Mouse (Mus musculus) lung, postnatal 0 days (tissue): ENCODE measurements around the gene Map4k5. TPM values are rescaled to one million over a fixed set of nuclear protein-coding genes. Genes with fewer than 3 reads are reported as not detected.

Experiments
- ATAC-seq: fragments of 200-750 bp; cut with Nextera tagmentation; 2 replicates; pipeline ENCODE4 v1.8.0; 2017; ENCODE audit warnings: moderate library complexity
- DNase-seq: peaks from one replicate; pipeline ENCODE4 v3.0.0-alpha.2; 2016; ENCODE audit warnings: low spot score
- H3K27ac ChIP-seq: fragments of 300-500 bp; sonication (generic); 2 replicates; pipeline ENCODE4 v1.5.1; 2014; ENCODE audit warnings: antibody characterized with exemption, mild to moderate bottlenecking, low read length, mixed read lengths
- H3K27me3 ChIP-seq: fragments of 300-500 bp; sonication (generic); replicated peaks from 2 replicates; pipeline ENCODE4 v1.6.1; 2014; ENCODE audit warnings: low read length, mixed read lengths; ENCODE audit not compliant: insufficient read depth
- H3K36me3 ChIP-seq: fragments of 300-500 bp; sonication (generic); 2 replicates; pipeline ENCODE4 v1.6.1; 2014; ENCODE audit warnings: low read length, mixed read lengths; ENCODE audit not compliant: insufficient read depth
- H3K4me1 ChIP-seq: fragments of 300-500 bp; sonication (generic); 2 replicates; pipeline ENCODE4 v1.6.1; 2014; ENCODE audit warnings: antibody characterized with exemption, low read depth, low read length, mixed read lengths; ENCODE audit not compliant: insufficient read depth
- H3K4me2 ChIP-seq: fragments of 300-500 bp; sonication (generic); replicated peaks from 2 replicates; pipeline ENCODE4 v1.6.1; 2014; ENCODE audit warnings: low read depth, mild to moderate bottlenecking, low read length, moderate library complexity, mixed read lengths
- H3K4me3 ChIP-seq: fragments of 300-500 bp; sonication (generic); 2 replicates; pipeline ENCODE4 v1.5.1; 2014; ENCODE audit warnings: low read depth, low read length
- H3K9ac ChIP-seq: fragments of 300-500 bp; sonication (generic); replicated peaks from 2 replicates; pipeline ENCODE4 v1.6.1; 2014; ENCODE audit warnings: low read depth, mild to moderate bottlenecking
- H3K9me3 ChIP-seq: fragments of 300-500 bp; sonication (generic); 2 replicates; pipeline ENCODE4 v1.6.1; 2016; ENCODE audit warnings: low read length, mixed read lengths
- CTCF ChIP-seq: IDR thresholded peaks from 2 replicates; pipeline ENCODE4 v1.5.1; 2016; ENCODE audit warnings: antibody characterized with exemption, mild to moderate bottlenecking
- EP300 ChIP-seq: IDR thresholded peaks from 2 replicates; pipeline ENCODE4 v1.6.1; 2016; ENCODE audit warnings: antibody characterized with exemption, mild to moderate bottlenecking, control low read depth
- WGBS: fragments of 180-500 bp; shearing (Covaris S2); extraction: QIAGEN DNeasy Blood & Tissue Kit; methylation state at CpG from one replicate; pipeline ENCODE4 v1.1.7; 2014; 5-methylcytosine and 5-hydroxymethylcytosine counted together
- polyA plus RNA-seq: library from polyadenylated mRNA; unstranded; fragments of >200 nt; fragmentation: Nextera tagmentation; extraction: Ambion mirVana; gene quantifications from 2 replicates; pipeline ENCODE4 v1.2.1, GENCODE M21; 2015

Gene Map4k5
- polyA plus RNA-seq, 1 experiment from 2014 or later: 20.6 TPM

GRCm38 (mm10) chr12:69890476-69890875 lies 2.5 kb downstream of the Map4k5 start:
- Histone ChIP-seq H3K36me3 (no peaks in the 10 kb centered on the region), H3K4me1 (peaks cover 5% of the 10 kb centered on the region; the same call in 1 of the 2 replicates), H3K27ac (peak overlapping the region; percentile 52), H3K9me3 (no peaks in the 10 kb centered on the region), H3K4me2 (peak overlapping the region; percentile 71), H3K4me3 (no peak overlapping the region), H3K9ac (no peak overlapping the region), H3K27me3 (no peaks in the 10 kb centered on the region)
- DNase-seq (peak; percentile 39), ATAC-seq (no peak)
- TF ChIP-seq CTCF (no peak), EP300 (no peak)
- WGBS: 10% methylated on average over 5 of the region's 5 CpGs

GRCm38 (mm10) chr12:69890051-69890450 lies 2.9 kb downstream of the Map4k5 start:
- TF ChIP-seq CTCF (no peak), EP300 (no peak)
- Histone ChIP-seq H3K4me1 (peaks cover 5% of the 10 kb centered on the region; the same call in 1 of the 2 replicates), H3K27ac (peak overlapping the region; percentile 52), H3K27me3 (no peaks in the 10 kb centered on the region), H3K9ac (no peak overlapping the region), H3K36me3 (no peaks in the 10 kb centered on the region), H3K4me3 (no peak overlapping the region), H3K9me3 (no peaks in the 10 kb centered on the region), H3K4me2 (peak overlapping the region; percentile 71)
- 45% methylated on average over 6 of the region's 6 CpGs for WGBS
- DNase-seq (peak; percentile 20), ATAC-seq (no peak)

- no peaks in the 10 kb centered on the region for H3K9me3 ChIP-seq
- no peak overlapping the region for H3K9ac ChIP-seq
- H3K27ac ChIP-seq: 0 out of 2 replicates have a peak overlapping the region, but pooled peaks have one; percentile 43
- TF ChIP-seq CTCF (no peak), EP300 (no peak)
- H3K4me1 ChIP-seq: peaks cover 5% of the 10 kb centered on the region; the same call in 1 of the 2 replicates
- WGBS: 44% methylated on average over 1 of the region's 1 CpGs
- no peaks in the 10 kb centered on the region for H3K36me3 ChIP-seq
- DNase-seq: peak; percentile 7
- ATAC-seq: no peak
- H3K4me2 ChIP-seq: no peak overlapping the region
- no peak overlapping the region for H3K4me3 ChIP-seq
- no peaks in the 10 kb centered on the region for H3K27me3 ChIP-seq
Measured at GRCm38 (mm10) chr12:69888345-69888744, 4.7 kb downstream of the Map4k5 start.

GRCm38 (mm10) chr12:69887776-69888175 lies 5.2 kb downstream of the Map4k5 start:
- Histone ChIP-seq H3K9me3 (no peaks in the 10 kb centered on the region), H3K9ac (no peak overlapping the region), H3K4me1 (peaks cover 5% of the 10 kb centered on the region; the same call in 1 of the 2 replicates), H3K27me3 (no peaks in the 10 kb centered on the region), H3K4me3 (no peak overlapping the region), H3K36me3 (no peaks in the 10 kb centered on the region), H3K4me2 (no peak overlapping the region), H3K27ac (0 out of 2 replicates have a peak overlapping the region, but pooled peaks have one; percentile 43)
- 61% methylated on average over 6 of the region's 6 CpGs for WGBS
- peak; percentile 52 for DNase-seq
- no peak for ATAC-seq
- TF ChIP-seq CTCF (no peak), EP300 (no peak)

GRCm38 (mm10) chr12:69885170-69885923 lies 7.7 kb downstream of the Map4k5 start:
- Histone ChIP-seq H3K36me3 (no peaks in the 10 kb centered on the region), H3K9me3 (no peaks in the 10 kb centered on the region), H3K4me2 (no peak overlapping the region), H3K9ac (no peak overlapping the region), H3K4me3 (no peak overlapping the region), H3K4me1 (peaks cover 11% of the 10 kb centered on the region; the same call in 1 of the 2 replicates), H3K27ac (no peak overlapping the region), H3K27me3 (no peaks in the 10 kb centered on the region)
- DNase-seq (peak; percentile 16), ATAC-seq (no peak)
- 76% methylated on average over 5 of the region's 5 CpGs for WGBS
- no peak for TF ChIP-seq EP300
- TF ChIP-seq CTCF: no peak

GRCm38 (mm10) chr12:69884053-69884452 lies 8.9 kb downstream of the Map4k5 start:
- DNase-seq: no peak
- no peak overlapping the region for H3K4me3 ChIP-seq
- no peaks in the 10 kb centered on the region for H3K27me3 ChIP-seq
- 91% methylated on average over 5 of the region's 5 CpGs for whole genome bisulfite sequencing
- H3K9me3 ChIP-seq: no peaks in the 10 kb centered on the region
- peaks cover 7% of the 10 kb centered on the region; the same call in 1 of the 2 replicates for H3K4me1 ChIP-seq
- H3K36me3 ChIP-seq: no peaks in the 10 kb centered on the region
- TF ChIP-seq EP300 (no peak), CTCF (no peak)
- no peak for ATAC-seq
- no peak overlapping the region for H3K4me2 ChIP-seq
- no peak overlapping the region for H3K9ac ChIP-seq
- no peak overlapping the region for H3K27ac ChIP-seq
